Mouse (Mus musculus) lung, embryonic 14.5 days (tissue): ENCODE results near the gene Ccdc50. TPM values are rescaled to one million over a fixed set of nuclear protein-coding genes. Genes with fewer than 3 reads are reported as not detected.
A peak's percentile ranks its signal among the peaks of the same experiment; 100 is the strongest.

Source experiments
- ATAC-seq: fragments of 200-750 bp; cut with Nextera tagmentation; 2 replicates; pipeline ENCODE4 v1.8.0; 2017; ENCODE audit warnings: mild to moderate bottlenecking, moderate TSS enrichment, moderate library complexity; ENCODE audit not compliant: insufficient read depth
- DNase-seq: peaks from one replicate; pipeline ENCODE4 v3.0.0-alpha.2; 2015
- H3K27ac ChIP-seq: fragments of 300-500 bp; sonication (generic); 2 replicates; pipeline ENCODE4 v1.5.1; 2014; ENCODE audit warnings: low read depth, mild to moderate bottlenecking, moderate library complexity
- H3K27me3 ChIP-seq: fragments of 300-500 bp; sonication (generic); 2 replicates; pipeline ENCODE4 v1.6.1; 2014; ENCODE audit warnings: low read length, control low read depth; ENCODE audit not compliant: insufficient read depth
- H3K36me3 ChIP-seq: fragments of 300-500 bp; sonication (generic); 2 replicates; pipeline ENCODE4 v1.6.1; 2014; ENCODE audit warnings: control low read depth; ENCODE audit not compliant: insufficient read depth
- H3K4me1 ChIP-seq: fragments of 300-500 bp; sonication (generic); 2 replicates; pipeline ENCODE4 v1.6.1; 2014; ENCODE audit warnings: antibody characterized with exemption, control low read depth; ENCODE audit not compliant: insufficient read depth
- H3K4me2 ChIP-seq: fragments of 300-500 bp; sonication (generic); 2 replicates; pipeline ENCODE4 v1.6.1; 2014; ENCODE audit warnings: mild to moderate bottlenecking
- H3K4me3 ChIP-seq: fragments of 300-500 bp; sonication (generic); 2 replicates; pipeline ENCODE4 v1.5.1; 2014; ENCODE audit warnings: low read depth, low read length
- H3K9ac ChIP-seq: fragments of 300-500 bp; sonication (generic); 2 replicates; pipeline ENCODE4 v1.6.1; 2014
- H3K9me3 ChIP-seq: fragments of 300-500 bp; sonication (generic); 2 replicates; pipeline ENCODE4 v1.6.1; 2016; ENCODE audit warnings: low read depth, low read length, control low read depth
- CTCF ChIP-seq: IDR thresholded peaks from 2 replicates; pipeline ENCODE4 v1.5.1; 2016; ENCODE audit warnings: antibody characterized with exemption, low read depth
- WGBS: fragments of 180-500 bp; shearing (Covaris S2); extraction: QIAGEN DNeasy Blood & Tissue Kit; methylation state at CpG from one replicate; pipeline ENCODE4 v1.1.7; 2014; 5-methylcytosine and 5-hydroxymethylcytosine counted together
- polyA plus RNA-seq: library from polyadenylated mRNA; unstranded; fragments of >200 nt; fragmentation: Nextera tagmentation; extraction: Ambion mirVana; gene quantifications from 2 replicates; pipeline ENCODE4 v1.2.1, GENCODE M21; 2014

The Ccdc50 gene
- polyA plus RNA-seq, 1 experiment from 2014 or later = 62.4 TPM

DNA sequence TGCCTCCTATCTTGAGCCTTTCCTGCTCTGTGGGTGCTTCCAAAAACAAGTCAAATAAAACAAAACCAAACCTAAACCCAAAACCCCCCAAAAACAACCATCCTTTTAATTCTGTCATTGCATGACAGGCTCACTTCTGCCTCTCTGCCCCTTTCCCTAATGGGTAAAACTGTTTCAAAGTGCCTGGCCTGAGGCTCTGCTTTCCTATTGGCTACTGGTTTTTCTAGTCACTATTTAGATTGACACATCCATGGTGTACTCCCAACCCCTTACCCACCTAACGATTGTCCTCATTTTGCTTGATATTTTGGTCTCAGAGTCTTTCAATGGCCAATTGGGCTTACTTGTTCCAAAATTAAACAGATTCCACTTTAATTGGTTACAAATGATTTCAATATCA lies 3.0 kb upstream of the Ccdc50 start:
- no peak for DNase-seq
- 87% methylated on average over 1 of the region's 1 CpGs for WGBS
- Histone ChIP-seq H3K9ac (no peak overlapping the region), H3K36me3 (no peaks in the 10 kb centered on the region), H3K9me3 (no peaks in the 10 kb centered on the region), H3K4me3 (no peak overlapping the region), H3K4me2 (no peak overlapping the region), H3K27me3 (no peaks in the 10 kb centered on the region), H3K27ac (no peak overlapping the region), H3K4me1 (0 out of 2 replicates have a peak, but pooled peaks cover 5% of the 10 kb centered on the region)
- no peak for ATAC-seq
- TF ChIP-seq CTCF = no peak

DNA sequence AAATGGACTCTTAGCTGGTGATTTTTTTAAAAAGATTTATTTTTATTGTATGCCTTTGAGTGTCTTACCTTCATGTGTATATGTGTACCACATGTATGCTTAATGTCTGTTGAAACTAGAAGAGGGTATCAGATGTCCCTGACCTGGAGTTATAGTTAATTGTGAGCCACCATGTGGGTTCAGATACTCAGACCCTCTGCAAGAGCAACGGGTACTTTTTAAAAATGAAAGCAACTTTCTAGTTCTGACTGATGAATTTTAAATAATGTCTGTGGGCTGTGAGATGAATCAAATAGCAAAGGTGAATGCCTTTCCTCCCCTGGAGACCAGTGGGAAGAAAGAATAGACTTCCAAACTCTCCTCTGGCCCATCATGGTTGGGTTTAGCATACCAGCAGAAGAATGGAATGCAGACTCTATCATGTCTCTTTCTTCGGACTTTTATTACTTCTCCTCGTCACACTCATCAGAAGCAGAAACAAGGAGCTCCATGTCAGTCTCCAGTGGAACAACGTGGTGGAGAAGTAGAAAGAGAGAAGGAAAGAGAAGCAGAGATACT lies 1.7 kb upstream of the Ccdc50 start:
- 0 out of 2 replicates have a peak, but pooled peaks cover 5% of the 10 kb centered on the region for H3K4me1 ChIP-seq
- no peak overlapping the region for H3K4me2 ChIP-seq
- TF ChIP-seq CTCF = no peak
- WGBS = 67% methylated on average over 4 of the region's 4 CpGs
- H3K36me3 ChIP-seq = no peaks in the 10 kb centered on the region
- DNase-seq (no peak), ATAC-seq (no peak)
- no peaks in the 10 kb centered on the region for H3K9me3 ChIP-seq
- no peak overlapping the region for H3K27ac ChIP-seq
- H3K27me3 ChIP-seq = no peaks in the 10 kb centered on the region
- no peak overlapping the region for H3K9ac ChIP-seq
- no peak overlapping the region for H3K4me3 ChIP-seq

DNA sequence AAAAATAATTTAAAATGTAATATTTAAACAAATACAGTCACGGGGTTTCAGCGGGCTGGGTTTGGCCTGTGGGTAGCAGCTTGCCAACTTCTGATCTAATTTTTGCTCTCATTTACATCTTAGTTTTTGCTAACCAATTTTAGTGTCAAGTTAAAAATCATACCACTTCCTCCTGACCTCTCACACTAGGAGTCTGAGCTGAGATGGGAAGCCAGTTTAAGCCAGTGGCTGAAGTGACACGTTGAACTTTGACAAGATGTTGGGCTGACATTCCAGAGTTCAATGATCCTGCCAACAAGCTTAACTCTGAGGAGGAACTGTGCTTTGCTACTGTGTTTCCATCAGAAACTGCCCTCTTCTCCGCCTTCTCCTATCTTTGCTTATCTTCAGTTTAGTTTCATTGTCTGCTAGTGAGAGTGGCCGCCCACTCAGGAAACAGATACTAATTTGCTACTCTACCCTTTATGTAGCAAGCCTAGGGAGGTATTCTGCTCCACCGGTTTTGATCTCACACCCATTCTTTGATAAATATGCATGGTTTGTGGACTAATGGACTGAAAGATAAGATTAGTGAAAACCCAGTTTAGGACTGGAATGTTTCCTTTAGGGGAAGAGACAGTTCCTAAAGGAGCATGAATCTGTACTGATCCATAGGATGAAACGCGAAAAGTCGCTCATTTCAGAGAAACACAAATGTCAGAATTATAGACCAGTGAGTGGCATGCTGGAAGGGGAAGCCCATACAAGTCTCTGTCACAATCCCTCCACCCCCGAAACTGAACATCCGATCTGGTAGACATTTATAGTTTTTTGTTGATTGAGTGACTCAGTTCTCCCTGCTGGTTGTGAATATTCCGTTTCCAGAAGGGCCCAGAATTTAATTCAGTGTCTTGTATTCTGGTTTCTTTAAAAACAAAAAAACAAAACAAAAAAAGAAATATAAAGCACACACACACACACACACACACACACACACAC lies 746 bp upstream of the Ccdc50 start:
- Histone ChIP-seq H3K36me3 (no peaks in the 10 kb centered on the region), H3K4me1 (0 out of 2 replicates have a peak, but pooled peaks cover 5% of the 10 kb centered on the region), H3K9me3 (no peaks in the 10 kb centered on the region), H3K9ac (peak overlapping the region; percentile 87), H3K4me2 (peak overlapping the region; percentile 78), H3K27ac (no peak overlapping the region; the same call in 1 of the 2 replicates), H3K4me3 (peak overlapping the region; percentile 66), H3K27me3 (no peaks in the 10 kb centered on the region)
- 34% methylated on average over 12 of the region's 12 CpGs for whole genome bisulfite sequencing
- DNase-seq = peak; percentile 21
- no peak for ATAC-seq
- no peak for TF ChIP-seq CTCF

DNA sequence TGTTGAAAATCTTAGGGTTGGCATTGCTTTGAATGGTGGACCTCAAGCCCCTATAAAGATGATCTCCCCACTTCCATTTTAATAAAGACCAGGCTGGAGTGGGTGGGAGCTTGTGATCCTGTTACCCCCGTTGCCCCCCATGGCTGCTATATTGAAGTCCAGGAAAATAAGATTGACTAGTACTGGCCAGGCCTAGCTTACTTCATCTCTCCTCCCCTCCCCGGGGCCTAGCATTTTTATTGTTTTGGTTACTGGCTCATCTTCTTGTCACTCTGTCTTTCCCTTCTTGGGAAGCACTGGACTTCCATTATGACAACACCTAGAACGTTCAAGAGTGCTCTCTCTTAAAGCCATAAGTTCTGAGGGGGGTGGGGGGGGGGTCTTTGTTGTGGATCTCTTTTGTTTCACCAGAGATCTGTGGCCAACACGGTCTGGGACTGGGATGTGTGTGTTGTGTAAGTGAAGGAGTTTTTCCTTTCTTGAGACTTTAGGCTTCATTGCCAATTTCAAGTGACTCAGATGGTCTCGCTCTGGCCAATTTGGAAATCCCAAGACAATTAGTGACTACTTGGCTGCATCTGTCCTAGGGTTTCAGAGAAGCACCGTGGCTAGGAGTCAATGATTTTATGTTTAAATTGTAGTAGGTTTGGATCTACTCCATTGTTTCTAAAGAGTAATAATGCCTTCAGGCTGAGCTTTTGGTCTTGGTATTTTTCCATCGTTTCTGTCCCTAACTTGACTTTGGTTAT lies 1.0 kb downstream of the Ccdc50 start:
- DNase-seq (peak; percentile 45), ATAC-seq (0 out of 2 replicates have a peak, but pooled peaks have one; percentile 11)
- 29% methylated on average over 7 of the region's 7 CpGs for WGBS

DNA sequence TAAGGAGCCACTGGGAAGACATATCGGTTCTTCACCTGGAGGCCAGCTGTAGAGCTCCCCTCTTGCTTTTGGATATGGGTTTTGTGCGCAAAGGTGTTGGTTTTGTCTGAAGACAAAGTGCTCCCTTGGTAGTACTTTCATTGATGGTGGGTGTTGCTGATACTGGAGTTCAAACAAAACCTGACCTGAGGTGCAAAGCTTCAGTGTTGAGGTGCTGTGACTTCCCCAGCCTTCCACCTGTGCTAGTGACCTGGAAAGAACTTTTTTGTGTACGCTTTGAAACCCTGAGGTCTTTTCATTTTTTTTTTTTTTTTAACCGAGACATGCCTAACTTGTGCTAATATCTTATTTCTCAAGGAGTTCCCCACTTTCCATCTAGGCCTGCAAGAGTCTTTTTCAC lies 1.6 kb downstream of the Ccdc50 start:
- no peaks in the 10 kb centered on the region for H3K36me3 ChIP-seq
- H3K9me3 ChIP-seq = no peaks in the 10 kb centered on the region
- no peak overlapping the region for H3K27ac ChIP-seq
- H3K9ac ChIP-seq = no peak overlapping the region
- ATAC-seq (no peak), DNase-seq (no peak)
- H3K4me3 ChIP-seq = peak overlapping the region; percentile 66; the same call in 1 of the 2 replicates
- peak overlapping the region; percentile 78 for H3K4me2 ChIP-seq
- WGBS = 73% methylated on average over 4 of the region's 4 CpGs
- H3K27me3 ChIP-seq = no peaks in the 10 kb centered on the region
- no peak for TF ChIP-seq CTCF
- H3K4me1 ChIP-seq = 0 out of 2 replicates have a peak, but pooled peaks cover 5% of the 10 kb centered on the region

More for the DNA sequence above, 1.0 kb downstream of the Ccdc50 start:
- H3K4me3 ChIP-seq = peak overlapping the region; percentile 66
- peak overlapping the region; percentile 95 for H3K27ac ChIP-seq
- H3K9ac ChIP-seq = peak overlapping the region; percentile 87
- no peak for TF ChIP-seq CTCF
- H3K4me2 ChIP-seq = peak overlapping the region; percentile 78
- no peaks in the 10 kb centered on the region for H3K27me3 ChIP-seq
- H3K9me3 ChIP-seq = no peaks in the 10 kb centered on the region
- H3K4me1 ChIP-seq = 0 out of 2 replicates have a peak, but pooled peaks cover 5% of the 10 kb centered on the region
- no peaks in the 10 kb centered on the region for H3K36me3 ChIP-seq

DNA sequence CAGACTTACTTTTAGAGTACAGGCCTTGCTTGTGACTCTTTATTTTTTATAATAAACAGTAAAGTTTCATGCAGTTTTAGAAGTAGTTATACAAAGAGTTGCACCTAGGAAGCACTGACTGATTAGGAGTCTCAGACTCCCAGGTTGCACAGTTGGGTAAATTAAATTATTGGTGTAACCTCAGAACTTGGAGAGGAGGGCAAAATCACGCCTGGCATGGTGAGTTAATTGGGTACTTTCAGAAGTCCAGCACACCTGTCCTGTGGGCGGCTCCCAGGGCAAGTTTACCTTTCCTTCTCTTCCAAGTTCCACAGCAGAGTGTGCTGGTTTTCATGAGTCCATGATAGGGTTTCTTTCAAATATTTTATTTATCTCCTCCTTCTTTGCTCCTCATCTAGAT lies 3.2 kb downstream of the Ccdc50 start:
- Histone ChIP-seq H3K36me3 (no peaks in the 10 kb centered on the region), H3K4me1 (0 out of 2 replicates have a peak, but pooled peaks cover 5% of the 10 kb centered on the region), H3K9ac (no peak overlapping the region), H3K27ac (no peak overlapping the region), H3K4me2 (no peak overlapping the region), H3K4me3 (no peak overlapping the region), H3K9me3 (no peaks in the 10 kb centered on the region), H3K27me3 (no peaks in the 10 kb centered on the region)
- ATAC-seq (no peak), DNase-seq (no peak)
- 68% methylated on average over 2 of the region's 2 CpGs for WGBS
- no peak for TF ChIP-seq CTCF
